ENCODE assay signal across 1 mouse cellular context in the genomic region with DNA sequence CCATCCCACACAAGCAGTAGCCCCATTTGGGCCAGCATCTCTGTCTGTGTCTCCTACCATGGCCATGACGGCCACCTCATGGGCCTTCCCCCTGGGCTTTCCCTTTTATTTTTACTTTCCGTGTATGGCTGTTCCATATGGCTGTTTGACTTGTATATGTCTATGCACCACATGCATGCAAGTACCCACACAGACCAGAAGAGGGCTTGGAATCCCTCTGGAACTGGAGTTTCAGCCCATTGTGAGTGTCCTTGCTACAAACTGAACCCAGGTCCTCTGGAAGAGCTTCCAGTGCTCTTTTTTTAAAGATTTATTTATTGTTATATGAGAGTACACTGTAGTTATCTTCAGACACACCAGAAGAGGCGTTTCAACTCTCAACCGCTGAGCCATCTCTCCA.
TF ChIP-seq lines count a peak whose summit lies in the region.

No protein-coding gene starts in this region.

TF ChIP-seq in CH12.LX, 34 proteins besides CTCF, POLR2A, EP300 and RAD21:
- TF ChIP-seq TBP (conservative IDR thresholded peaks at IDR 0.05; ENCODE audit: low read depth, low read length) (no peak), MYC (IDR thresholded peaks at IDR 0.05; ENCODE audit: low read depth, low read length) (no peak), ETS1 (conservative IDR thresholded peaks at IDR 0.05; ENCODE audit: low read depth, low read length) (no peak), MAX (IDR thresholded peaks at IDR 0.05; ENCODE audit: low read length) (no peak), MXI1 (IDR thresholded peaks at IDR 0.05; ENCODE audit: low read depth, low read length) (0 out of 2 replicates have a peak, but pooled peaks have one; percentile 32), CHD1 (IDR thresholded peaks at IDR 0.05; ENCODE audit: low read depth, low read length) (no peak), MAFK (IDR thresholded peaks at IDR 0.05; ENCODE audit: insufficient replicate concordance, low read length) (no peak), SMC3 (IDR thresholded peaks at IDR 0.05; ENCODE audit: low read depth, low read length) (peak; percentile 17; the same call in 1 of the 2 replicates), GABPA (IDR thresholded peaks at IDR 0.05; ENCODE audit: insufficient replicate concordance, low read depth, low read length) (no peak), IRF4 (IDR thresholded peaks at IDR 0.05; ENCODE audit: low read depth, low read length) (0 out of 2 replicates have a peak, but pooled peaks have one; percentile 8), MEF2A (IDR thresholded peaks at IDR 0.05; ENCODE audit: borderline replicate concordance, low read depth, low read length) (no peak; the same call in 1 of the 2 replicates)
TF ChIP-seq in CH12.LX: peak in this region for 3.
